Mouse (Mus musculus): ENCODE data around the gene Etv6.
A peak's percentile ranks its signal among the peaks of the same experiment; 100 is the strongest.

Gene Etv6

DNA sequence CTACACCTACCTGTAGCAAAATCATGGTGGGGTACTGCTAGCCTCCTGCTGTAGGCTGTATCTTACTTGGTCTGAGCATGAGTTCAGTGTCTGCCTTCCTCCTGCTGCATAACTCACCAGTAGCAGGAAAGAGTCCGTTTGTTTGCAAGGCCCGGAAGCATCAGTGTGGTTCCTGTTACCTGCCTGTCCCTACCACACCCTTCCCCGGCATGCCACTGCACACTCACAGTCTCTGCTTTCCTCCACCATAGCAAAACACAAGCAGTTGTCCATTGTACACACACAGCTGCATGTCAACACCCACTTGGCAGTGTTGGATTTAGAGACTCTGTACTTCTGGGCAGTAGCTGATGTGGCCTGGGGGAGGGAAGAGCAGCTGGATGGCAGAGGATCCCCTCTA is 220.9 kb downstream of the Etv6 start:
- no peak for DNase-seq (ENCODE audit: low spot score)

DNA sequence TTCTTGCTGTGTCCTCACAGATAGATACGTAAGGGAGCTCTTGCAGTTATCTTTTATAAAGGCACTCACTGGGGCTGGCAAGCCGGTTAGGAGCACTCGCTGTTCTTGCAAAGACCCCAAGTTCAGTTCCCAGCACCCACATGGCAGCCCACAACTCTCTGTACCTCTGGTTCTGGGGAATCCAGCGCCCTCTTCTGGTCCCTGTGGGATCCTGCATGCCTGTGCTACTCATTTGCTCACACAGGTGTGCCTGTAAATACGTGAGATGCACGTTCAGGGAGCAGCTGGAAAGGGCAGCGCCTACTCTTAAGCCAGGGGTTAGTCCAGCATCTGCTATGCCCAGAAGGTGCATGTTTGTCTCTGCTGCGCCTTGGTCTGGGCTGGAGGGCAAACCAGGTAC is 224.4 kb downstream of the Etv6 start:
- DNase-seq (ENCODE audit: low spot score), result no peak

- no peak for DNase-seq (ENCODE audit: low spot score)
Measured at GRCm38 (mm10) chr6:134261904-134262303, 226.4 kb downstream of the Etv6 start.

GRCm38 (mm10) chr6:134262383-134262782 is 226.9 kb downstream of the Etv6 start:
- no peak for DNase-seq (ENCODE audit: low spot score)

- DNase-seq (ENCODE audit: low spot score), result no peak
Measured at GRCm38 (mm10) chr6:134262911-134263607, 227.6 kb downstream of the Etv6 start.

- no peak for DNase-seq (ENCODE audit: low spot score)
Measured at GRCm38 (mm10) chr6:134273884-134274283, 238.4 kb downstream of the Etv6 start.

DNA sequence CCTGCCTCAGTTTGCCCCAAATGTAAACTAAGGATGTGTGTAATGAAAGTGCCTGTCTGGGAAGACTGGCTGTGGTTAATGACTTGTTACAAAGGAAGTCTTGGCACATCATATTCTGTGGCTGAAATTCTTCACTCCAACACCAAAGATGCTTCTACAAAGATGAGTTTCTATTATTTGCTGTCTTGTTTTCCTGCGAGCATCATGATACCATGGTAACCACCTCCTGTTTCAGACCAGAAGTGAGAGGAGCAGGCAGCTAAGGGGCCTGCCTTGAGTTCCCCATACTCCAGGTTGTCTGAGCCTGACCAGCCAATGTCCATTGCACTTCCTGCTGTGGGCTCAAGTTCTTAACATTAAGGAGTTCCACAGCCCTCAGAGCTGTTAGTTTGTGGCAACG is 241.5 kb downstream of the Etv6 start:
- no peak for DNase-seq (ENCODE audit: low spot score)

- DNase-seq (ENCODE audit: low spot score), result no peak
Measured at GRCm38 (mm10) chr6:134282095-134282494, 246.6 kb downstream of the Etv6 start.

DNA sequence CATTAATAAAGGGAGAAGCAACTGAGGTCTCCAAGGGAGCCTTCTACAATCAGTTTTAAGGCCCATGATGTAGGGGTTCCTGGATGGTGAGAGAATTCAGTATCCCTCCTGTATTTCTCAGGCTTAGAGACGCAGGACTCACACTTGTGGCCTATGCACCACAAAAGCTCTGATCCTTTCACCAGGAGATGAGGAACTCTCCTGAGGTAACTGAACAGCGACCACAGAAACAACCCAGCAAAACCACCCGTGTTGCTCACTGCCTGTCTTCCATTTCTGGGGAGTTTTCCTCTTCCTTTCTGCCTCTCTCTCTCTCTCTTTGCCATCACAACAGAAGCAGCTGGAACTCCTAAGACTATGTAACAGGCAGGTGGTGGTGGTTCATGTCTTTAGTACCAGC is 256.3 kb downstream of the Etv6 start:
- no peak for DNase-seq (ENCODE audit: low spot score)

- no peak for DNase-seq (ENCODE audit: low spot score)
Measured at GRCm38 (mm10) chr6:134292404-134292803, 256.9 kb downstream of the Etv6 start.

DNA sequence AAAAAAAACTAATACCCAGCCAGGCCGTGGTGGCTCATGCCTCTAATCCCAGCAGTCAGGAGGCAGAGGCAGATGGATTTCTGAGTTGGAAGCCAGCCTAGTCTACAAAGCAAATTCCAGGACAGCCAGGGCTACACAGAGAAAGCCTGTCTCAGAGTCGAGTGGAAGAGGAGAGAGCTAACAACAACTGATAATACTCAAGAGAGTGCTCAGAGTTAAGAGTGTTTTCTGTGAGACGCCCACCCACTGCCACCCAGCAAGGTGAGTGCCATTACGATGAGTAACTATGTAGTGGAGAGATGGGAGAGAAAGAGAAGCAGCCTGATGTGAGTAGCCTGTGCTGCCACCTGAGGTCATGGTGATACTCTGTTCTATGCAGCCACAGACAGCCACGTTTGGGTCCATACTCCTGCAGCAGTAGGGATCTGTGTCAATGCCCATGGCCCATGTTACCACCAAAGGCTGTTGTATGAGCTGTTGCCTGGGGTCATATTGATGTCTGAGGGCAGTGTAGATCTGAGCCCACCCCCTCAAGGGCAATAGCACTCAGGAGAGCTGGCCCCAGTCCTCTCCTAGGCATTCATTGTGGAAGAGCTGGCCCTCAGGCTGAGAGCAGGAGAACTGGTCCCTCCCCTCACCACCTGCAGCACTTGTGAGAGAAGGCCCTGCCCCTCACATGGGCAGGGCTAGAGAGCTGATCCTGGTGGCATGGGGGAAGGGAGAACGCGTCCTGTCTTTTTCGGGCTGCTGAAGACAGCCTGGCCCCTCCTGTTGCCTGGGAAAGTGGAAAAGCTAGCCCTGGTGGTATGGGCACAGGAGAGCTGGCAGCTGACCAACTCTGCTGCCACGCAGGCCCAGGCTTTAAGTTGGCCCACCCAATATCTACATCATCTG is 258.4 kb downstream of the Etv6 start:
- peak; percentile 7 for DNase-seq (ENCODE audit: low spot score)

GRCm38 (mm10) chr6:134297884-134298619 is 262.6 kb downstream of the Etv6 start:
- no peak for DNase-seq (ENCODE audit: low spot score)

GRCm38 (mm10) chr6:134301951-134302350 is 266.5 kb downstream of the Etv6 start:
- DNase-seq (ENCODE audit: low spot score), result no peak

DNA sequence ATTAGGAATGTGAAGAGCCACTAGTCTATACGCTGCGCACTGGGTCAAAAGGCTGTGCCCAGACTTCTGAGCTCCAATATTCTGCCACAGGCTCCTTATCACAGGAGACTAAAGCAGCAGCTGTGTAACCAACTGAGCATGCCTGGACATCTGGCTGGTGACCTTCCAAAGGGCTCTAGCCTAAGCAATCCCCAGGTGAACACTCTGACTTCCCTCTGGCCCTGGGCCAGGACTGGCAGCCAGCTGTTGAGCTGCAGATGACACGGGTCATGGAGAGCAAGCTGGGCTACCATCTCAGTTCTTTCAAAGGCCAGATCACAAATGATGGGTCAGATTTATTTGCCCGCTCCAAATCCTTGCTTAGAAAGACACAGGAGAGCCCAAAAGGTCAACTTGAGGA is 275.8 kb downstream of the Etv6 start:
- DNase-seq (ENCODE audit: low spot score), result no peak

GRCm38 (mm10) chr6:134312571-134312970 is 277.1 kb downstream of the Etv6 start:
- DNase-seq (ENCODE audit: low spot score), result no peak

DNA sequence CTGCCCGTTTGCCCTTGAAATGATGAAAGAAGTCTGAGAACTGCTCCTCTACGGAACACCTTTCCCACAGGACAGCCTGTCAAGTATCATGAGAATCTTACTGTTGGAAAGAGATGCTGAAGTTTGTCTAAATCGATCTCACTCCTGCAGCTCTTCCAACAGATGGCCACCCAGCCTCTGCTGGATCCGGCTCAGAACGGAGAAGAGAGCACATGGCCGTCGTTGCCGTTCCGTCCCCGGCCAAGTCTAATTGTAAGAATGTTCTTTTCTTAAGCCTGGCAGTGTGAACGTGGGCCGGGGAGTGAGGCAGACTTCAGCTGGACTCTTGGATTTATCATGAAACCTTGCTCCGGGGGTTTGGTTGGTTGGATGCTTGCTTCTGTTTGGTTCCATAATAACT is 281.9 kb downstream of the Etv6 start:
- DNase-seq (ENCODE audit: low spot score), result no peak

Data from MN1 (cell line).